Mouse (Mus musculus) liver, embryonic 16.5 days (tissue): ENCODE measurements around the gene Txlng. TPM values are rescaled to one million over a fixed set of nuclear protein-coding genes. Genes with fewer than 3 reads are reported as not detected.

Experiments used
- ATAC-seq: fragments of 200-750 bp; cut with Nextera tagmentation; 2 replicates; pipeline ENCODE4 v1.8.0; 2017; ENCODE audit warnings: low read depth, mild to moderate bottlenecking, moderate number of reproducible peaks, moderate library complexity
- H3K27ac ChIP-seq: fragments of 300-500 bp; sonication (generic); 2 replicates; pipeline ENCODE4 v1.5.1; 2014; ENCODE audit warnings: mild to moderate bottlenecking, low read length
- H3K27me3 ChIP-seq: fragments of 300-500 bp; sonication (generic); 2 replicates; pipeline ENCODE4 v1.6.1; 2014; ENCODE audit warnings: low read depth, low read length, mixed read lengths; ENCODE audit not compliant: control insufficient read depth, insufficient read depth
- H3K36me3 ChIP-seq: fragments of 300-500 bp; sonication (generic); 2 replicates; pipeline ENCODE4 v1.6.1; 2014; ENCODE audit warnings: mild to moderate bottlenecking; ENCODE audit not compliant: control insufficient read depth, insufficient read depth
- H3K4me1 ChIP-seq: fragments of 300-500 bp; sonication (generic); 2 replicates; pipeline ENCODE4 v1.6.1; 2014; ENCODE audit warnings: low read depth, low read length, mixed read lengths; ENCODE audit not compliant: control insufficient read depth
- H3K4me2 ChIP-seq: fragments of 300-500 bp; sonication (generic); 2 replicates; pipeline ENCODE4 v1.6.1; 2014; ENCODE audit warnings: low read depth, low read length, mixed read lengths
- H3K4me3 ChIP-seq: fragments of 300-500 bp; sonication (generic); 2 replicates; pipeline ENCODE4 v1.5.1; 2014; ENCODE audit warnings: low read depth, mild to moderate bottlenecking, low read length
- H3K9ac ChIP-seq: fragments of 300-500 bp; sonication (generic); 2 replicates; pipeline ENCODE4 v1.6.1; 2014; ENCODE audit warnings: low read depth, low read length
- H3K9me3 ChIP-seq: fragments of 300-500 bp; sonication (generic); replicated peaks from 2 replicates; pipeline ENCODE4 v1.6.1; 2016; ENCODE audit warnings: low read length; ENCODE audit not compliant: control insufficient read depth
- WGBS: fragments of 180-500 bp; shearing (Covaris S2); extraction: QIAGEN DNeasy Blood & Tissue Kit; methylation state at CpG from one replicate; pipeline ENCODE4 v1.1.7; 2014; ENCODE audit not compliant: insufficient replicate concordance; 5-methylcytosine and 5-hydroxymethylcytosine counted together
- microRNA counts: library from miRNA; unstranded; fragments of <30 nt; microRNA quantifications from one replicate; lab custom pipeline; 2016
- microRNA-seq: library from miRNA; unstranded; fragments of <30 nt; microRNA quantifications from one replicate; pipeline ENCODE4, GENCODE M21; 2016
- polyA plus RNA-seq: library from polyadenylated mRNA; unstranded; fragments of >200 nt; fragmentation: Nextera tagmentation; extraction: Ambion mirVana; gene quantifications from 2 replicates; pipeline ENCODE4 v1.2.1, GENCODE M21; 2015

Txlng gene
- polyA plus RNA-seq, 1 experiment from 2014 or later = 7.8 TPM

GRCm38 (mm10) chrX:162752418-162752817, 76.8 kb downstream of the Txlng start:
- Histone ChIP-seq H3K4me3 (no peak overlapping the region), H3K9me3 (no peaks in the 10 kb centered on the region), H3K9ac (no peak overlapping the region), H3K27me3 (no peaks in the 10 kb centered on the region), H3K27ac (no peak overlapping the region), H3K4me1 (no peaks in the 10 kb centered on the region), H3K36me3 (no peaks in the 10 kb centered on the region), H3K4me2 (no peak overlapping the region)
- no peak for ATAC-seq
- 71% methylated on average over 2 of the region's 2 CpGs for WGBS

- ATAC-seq = peak; percentile 45; the same call in 1 of the 2 replicates
- Histone ChIP-seq H3K9me3 (no peaks in the 10 kb centered on the region), H3K9ac (no peak overlapping the region), H3K4me1 (no peaks in the 10 kb centered on the region), H3K4me3 (no peak overlapping the region), H3K36me3 (no peaks in the 10 kb centered on the region), H3K27ac (no peak overlapping the region), H3K27me3 (no peaks in the 10 kb centered on the region), H3K4me2 (no peak overlapping the region)
- 37% methylated on average over 9 of the region's 9 CpGs for WGBS
These were observed 80.4 kb downstream of the Txlng start for GRCm38 (mm10) chrX:162748696-162749420.

- H3K4me1 ChIP-seq = peaks cover 6% of the 10 kb centered on the region; the same call in 1 of the 2 replicates
- peak; percentile 89 for ATAC-seq
- H3K27ac ChIP-seq = peak overlapping the region; percentile 89
- no peaks in the 10 kb centered on the region for H3K36me3 ChIP-seq
- no peaks in the 10 kb centered on the region for H3K9me3 ChIP-seq
- 34% methylated on average over 9 of the region's 9 CpGs for WGBS
- H3K4me3 ChIP-seq = peak overlapping the region; percentile 69
- peak overlapping the region; percentile 79 for H3K4me2 ChIP-seq
- no peaks in the 10 kb centered on the region for H3K27me3 ChIP-seq
- H3K9ac ChIP-seq = peak overlapping the region; percentile 64
These were observed 93.1 kb downstream of the Txlng start for GRCm38 (mm10) chrX:162736140-162736659.

- Histone ChIP-seq H3K36me3 (no peaks in the 10 kb centered on the region), H3K4me2 (peak overlapping the region; percentile 79), H3K27ac (peak overlapping the region; percentile 89), H3K4me3 (peak overlapping the region; percentile 69), H3K27me3 (no peaks in the 10 kb centered on the region), H3K9ac (peak overlapping the region; percentile 64), H3K4me1 (peaks cover 6% of the 10 kb centered on the region; the same call in 1 of the 2 replicates), H3K9me3 (no peaks in the 10 kb centered on the region)
- WGBS = 24% methylated on average over 25 of the region's 25 CpGs
- peak; percentile 83 for ATAC-seq
These were observed 94.0 kb downstream of the Txlng start for GRCm38 (mm10) chrX:162734997-162735929.

GRCm38 (mm10) chrX:162730031-162730430, 99.2 kb downstream of the Txlng start:
- Histone ChIP-seq H3K27me3 (no peaks in the 10 kb centered on the region; the same call in 1 of the 2 replicates), H3K27ac (no peak overlapping the region), H3K9ac (no peak overlapping the region), H3K4me3 (no peak overlapping the region), H3K9me3 (no peaks in the 10 kb centered on the region), H3K4me1 (no peaks in the 10 kb centered on the region; the same call in 1 of the 2 replicates), H3K36me3 (no peaks in the 10 kb centered on the region), H3K4me2 (no peak overlapping the region)
- 49% methylated on average over 4 of the region's 4 CpGs for WGBS
- ATAC-seq = no peak

MicroRNAs encoded within 50 kb of the gene (microRNA counts, 519-probe panel; counts per million panel counts)
- microRNA mmu-miR-3473 (lab: Ali Mortazavi, UCI) = 2,403 counts per million, percentile 59 among the panel's probes with 10 or more counts

Small RNAs within 50 kb of the gene (microRNA-seq; reads per million reads assigned to microRNA genes)
- gene Mir3473a = not detected

Other genes with a start within 250 kb of the Txlng start
- 0.73 and 0.76 TPM in 2 replicates for gene Reps2, start 185.8 kb downstream of the Txlng start, polyA plus RNA-seq
- gene Rbbp7, start 69.1 kb downstream of the Txlng start, polyA plus RNA-seq = 354 and 355 TPM in 2 replicates
- gene Syap1, start 59.0 kb upstream of the Txlng start, polyA plus RNA-seq = 11.7 and 12.3 TPM in 2 replicates
- 45.8 and 51.5 TPM in 2 replicates for gene Ctps2, start 71.8 kb upstream of the Txlng start, polyA plus RNA-seq
- 9.9 and 13.4 TPM in 2 replicates for gene S100g, start 135.1 kb upstream of the Txlng start, polyA plus RNA-seq